Mouse (Mus musculus) C2C12 (cell line): ENCODE results near the gene Trpv5. TPM values are rescaled to one million over a fixed set of nuclear protein-coding genes. Genes with fewer than 3 reads are reported as not detected.
A peak's percentile ranks its signal among the peaks of the same experiment; 100 is the strongest.

ENCODE experiments used
- H3K27me3 ChIP-seq: one replicate; pipeline ENCODE4 v1.6.1; 2011; ENCODE audit not compliant: control insufficient read depth, insufficient read depth, insufficient read length
- H3K36me3 ChIP-seq: one replicate; pipeline ENCODE4 v1.6.1; 2011; ENCODE audit not compliant: control insufficient read depth, insufficient read depth
- H3K4me3 ChIP-seq: one replicate; pipeline ENCODE4 v1.5.1; 2011; ENCODE audit warnings: mild to moderate bottlenecking, control low read depth; ENCODE audit not compliant: poor library complexity, insufficient read depth, severe bottlenecking
- H3K79me2 ChIP-seq: one replicate; pipeline ENCODE4 v1.6.1; 2011; ENCODE audit not compliant: control insufficient read depth, insufficient read depth
- H3K79me3 ChIP-seq: one replicate; pipeline ENCODE4 v1.6.1; 2011; ENCODE audit warnings: low read depth, control low read depth
- H3ac ChIP-seq: one replicate; pipeline ENCODE3; 2011; ENCODE audit warnings: low read depth; ENCODE audit not compliant: control insufficient read depth, insufficient read length
- CEBPB ChIP-seq: IDR thresholded peaks from one replicate; pipeline ENCODE4 v1.6.1; 2011; ENCODE audit warnings: low read depth, mild to moderate bottlenecking, control low read depth, moderate library complexity
- CTCF ChIP-seq: IDR thresholded peaks from one replicate; pipeline ENCODE4 v1.5.1; 2011; ENCODE audit not compliant: control insufficient read depth, insufficient read depth, insufficient read length
- FOSL1 ChIP-seq: IDR thresholded peaks from one replicate; pipeline ENCODE4 v1.8.0; 2011; ENCODE audit warnings: mild to moderate bottlenecking, low read length; ENCODE audit not compliant: poor library complexity, insufficient read depth, severe bottlenecking
- MAX ChIP-seq: IDR thresholded peaks from one replicate; pipeline ENCODE4 v1.6.1; 2011; ENCODE audit warnings: mild to moderate bottlenecking, control low read depth
- MYOD1 ChIP-seq: IDR thresholded peaks from one replicate; pipeline ENCODE4 v1.6.1; 2011; ENCODE audit warnings: low read depth; ENCODE audit not compliant: control insufficient read depth, insufficient read length
- MYOG ChIP-seq: IDR thresholded peaks from one replicate; pipeline ENCODE4 v1.6.1; 2011; ENCODE audit not compliant: control insufficient read depth, insufficient read length; ENCODE audit errors: extremely low read depth
- USF1 ChIP-seq: IDR thresholded peaks from one replicate; pipeline ENCODE4 v1.6.1; 2011; ENCODE audit warnings: low read depth, mild to moderate bottlenecking, control low read depth, moderate library complexity
- polyA plus RNA-seq: library from polyadenylated mRNA; unstranded; fragments of >200 nt; fragmentation: generic; extraction: Trizol; gene quantifications from one replicate; pipeline ENCODE4 v1.2.1, GENCODE M21; 2012; ENCODE audit warnings: missing spikeins

Trpv5 gene
- polyA plus RNA-seq, 1 experiment: not detected

DNA sequence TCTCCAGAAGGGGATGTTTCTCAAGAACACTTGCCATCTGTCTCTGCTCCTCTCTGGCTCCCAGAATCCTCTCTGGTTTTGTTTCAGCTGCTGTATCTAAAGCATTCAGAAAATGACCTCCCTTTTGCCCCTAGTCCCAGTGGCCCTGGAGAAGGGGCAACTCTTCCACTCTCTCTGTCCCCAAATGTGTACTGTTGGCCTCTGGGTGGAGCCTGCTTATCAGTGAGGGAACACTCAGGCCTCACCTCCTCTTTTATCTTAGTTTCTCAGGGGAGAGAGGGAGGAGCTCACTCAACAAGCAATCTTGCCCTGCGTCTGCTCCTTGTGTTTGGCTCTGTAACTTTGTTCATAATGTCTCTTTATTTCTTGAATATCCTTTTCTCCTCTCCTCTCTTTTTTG is 23.6 kb upstream of the Trpv5 start, which contains the start of gene Kel:
Kel (minus strand) TSS at position 217 of the 400 bp plus-strand sequence.
- Histone ChIP-seq H3K36me3 (no peaks in the 10 kb centered on the region), H3ac (no peak within 1 kb of the TSS), H3K79me2 (no peaks in the 10 kb centered on the region), H3K79me3 (no peaks in the 10 kb centered on the region), H3K4me3 (no peak within 1 kb of the TSS), H3K27me3 (no peaks in the 10 kb centered on the region)
- no peak for TF ChIP-seq FOSL1
- no peak for TF ChIP-seq CEBPB
- TF ChIP-seq MAX: no peak
- TF ChIP-seq USF1: no peak
- TF ChIP-seq MYOG: no peak
- no peak for TF ChIP-seq CTCF
- TF ChIP-seq MYOD1: no peak

DNA sequence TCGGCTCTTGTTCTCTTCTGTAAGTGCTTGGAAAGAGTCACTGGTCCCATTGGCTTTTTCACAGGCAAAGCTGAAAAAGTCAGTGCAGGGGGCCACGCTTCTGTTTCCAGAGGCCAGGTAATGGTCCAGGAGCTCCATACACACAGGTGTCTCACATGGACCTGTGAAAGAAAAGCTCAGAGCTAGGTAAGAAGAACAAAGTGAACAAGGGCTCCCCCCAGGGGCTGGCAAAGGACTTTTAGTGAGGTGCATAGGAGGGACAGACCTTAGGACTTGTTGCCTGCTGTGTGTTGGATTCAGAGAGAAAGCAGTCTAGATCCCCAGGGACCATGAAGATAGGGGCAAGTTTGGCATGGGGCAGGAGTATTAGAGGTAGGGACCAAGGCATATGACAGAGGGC is 22.4 kb upstream of the Trpv5 start:
- H3K79me3 ChIP-seq: no peaks in the 10 kb centered on the region

DNA sequence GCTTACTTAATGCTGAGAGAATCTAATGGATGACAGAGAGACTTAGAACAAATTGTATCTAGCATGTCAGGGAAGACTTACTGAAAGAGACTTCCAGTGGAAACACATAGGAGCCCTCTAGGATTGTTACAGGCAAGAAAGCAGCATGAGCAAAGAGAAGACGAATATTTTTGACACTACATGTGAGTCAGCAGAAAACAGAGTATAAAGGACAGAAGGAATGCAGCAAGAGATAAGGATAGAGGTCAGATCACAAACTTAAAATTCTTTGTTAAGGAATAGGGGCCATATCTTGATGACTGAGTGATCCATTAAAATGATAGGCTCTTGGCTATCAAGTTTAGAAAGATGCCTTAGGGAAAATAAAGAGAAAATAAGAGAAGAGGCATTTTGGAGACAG is 20.7 kb upstream of the Trpv5 start:
- TF ChIP-seq MYOG: no peak
- no peak for TF ChIP-seq MYOD1
- no peak for TF ChIP-seq MAX
- no peak for TF ChIP-seq USF1
- no peak for TF ChIP-seq CEBPB
- TF ChIP-seq FOSL1: no peak
- no peak for TF ChIP-seq CTCF
- no peak overlapping the region for H3ac ChIP-seq
- H3K79me3 ChIP-seq: no peaks in the 10 kb centered on the region
- H3K79me2 ChIP-seq: no peaks in the 10 kb centered on the region
- no peaks in the 10 kb centered on the region for H3K27me3 ChIP-seq
- H3K4me3 ChIP-seq: no peak overlapping the region
- H3K36me3 ChIP-seq: no peaks in the 10 kb centered on the region

More for the DNA sequence above, 22.4 kb upstream of the Trpv5 start:
- Histone ChIP-seq H3ac (no peak overlapping the region), H3K36me3 (no peaks in the 10 kb centered on the region), H3K79me2 (no peaks in the 10 kb centered on the region), H3K4me3 (no peak overlapping the region), H3K27me3 (no peaks in the 10 kb centered on the region)
- no peak for TF ChIP-seq USF1
- no peak for TF ChIP-seq MAX

DNA sequence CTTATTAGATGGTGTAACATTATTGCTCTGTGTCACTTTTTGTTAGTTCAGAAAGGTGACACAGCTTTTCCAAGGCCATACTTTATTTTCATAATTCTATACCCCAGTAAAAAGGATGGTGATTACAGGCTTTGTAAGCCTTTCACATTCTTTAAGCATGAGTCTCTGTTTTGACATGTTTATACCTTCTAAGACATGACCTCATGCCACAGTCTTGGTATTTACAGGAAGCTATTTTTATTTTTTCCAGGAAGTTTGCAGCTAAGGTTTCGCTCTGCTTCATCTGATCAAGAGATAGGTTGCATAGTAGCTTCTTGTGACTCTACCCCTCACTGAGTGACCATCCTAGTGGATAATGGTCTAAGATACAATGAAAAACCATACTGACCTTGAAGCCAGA is 13.8 kb upstream of the Trpv5 start:
- no peak overlapping the region for H3K4me3 ChIP-seq
- no peaks in the 10 kb centered on the region for H3K79me3 ChIP-seq
- TF ChIP-seq CEBPB (no peak), USF1 (no peak), FOSL1 (peak; percentile 15), CTCF (no peak), MYOD1 (no peak), MAX (no peak), MYOG (no peak)
- H3K27me3 ChIP-seq: no peaks in the 10 kb centered on the region
- no peak overlapping the region for H3ac ChIP-seq
- H3K36me3 ChIP-seq: no peaks in the 10 kb centered on the region
- no peaks in the 10 kb centered on the region for H3K79me2 ChIP-seq

DNA sequence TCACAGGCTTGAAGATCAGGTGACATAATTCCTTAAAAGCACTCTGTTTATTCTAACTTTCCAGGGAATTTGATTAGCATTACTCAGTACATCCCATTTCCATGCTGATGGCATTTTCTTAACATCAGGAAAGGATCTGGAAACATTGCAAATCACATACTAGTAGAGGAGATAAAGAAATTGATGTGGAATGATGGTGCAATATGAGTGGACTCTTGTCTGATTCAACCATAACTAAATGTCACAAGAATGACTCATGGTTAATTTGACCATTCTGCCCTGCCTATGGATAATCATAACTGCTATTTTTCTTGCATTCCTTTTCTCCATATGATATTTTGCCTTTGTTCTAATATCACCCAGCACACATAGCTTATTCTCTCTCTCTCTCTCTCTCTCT is 11.6 kb upstream of the Trpv5 start:
- no peak overlapping the region for H3K4me3 ChIP-seq
- TF ChIP-seq MAX (no peak), MYOD1 (no peak), FOSL1 (peak; percentile 42), CTCF (no peak), MYOG (no peak), CEBPB (peak; percentile 92), USF1 (peak; percentile 24)
- H3K79me2 ChIP-seq: no peaks in the 10 kb centered on the region
- H3K27me3 ChIP-seq: no peaks in the 10 kb centered on the region
- H3ac ChIP-seq: no peak overlapping the region
- no peaks in the 10 kb centered on the region for H3K79me3 ChIP-seq
- no peaks in the 10 kb centered on the region for H3K36me3 ChIP-seq

DNA sequence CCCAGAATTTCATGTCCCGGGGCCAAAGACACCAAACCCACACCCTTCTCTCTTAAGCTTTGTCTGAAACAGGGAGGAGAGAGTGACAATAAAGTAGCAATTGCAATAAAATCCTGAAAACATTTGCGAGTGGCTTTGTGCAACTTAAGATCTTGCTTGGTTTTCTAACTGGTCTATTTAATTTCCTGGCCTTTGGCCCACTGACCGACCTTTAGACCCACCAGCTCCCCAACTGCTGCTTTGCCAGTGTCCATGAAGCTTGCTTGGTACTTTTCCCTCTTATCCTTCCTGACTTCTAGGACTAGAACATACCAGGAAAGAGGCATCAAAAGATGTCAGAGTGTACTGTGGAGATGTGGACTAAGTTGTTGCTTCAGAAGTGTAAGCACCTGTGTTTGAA is 5.0 kb upstream of the Trpv5 start:
- H3K27me3 ChIP-seq: peaks cover 5% of the 10 kb centered on the region
- H3ac ChIP-seq: no peak overlapping the region
- no peak for TF ChIP-seq MAX
- no peak for TF ChIP-seq MYOD1
- no peak for TF ChIP-seq USF1
- no peak for TF ChIP-seq CEBPB
- no peaks in the 10 kb centered on the region for H3K36me3 ChIP-seq
- no peaks in the 10 kb centered on the region for H3K79me3 ChIP-seq
- no peak overlapping the region for H3K4me3 ChIP-seq
- no peaks in the 10 kb centered on the region for H3K79me2 ChIP-seq
